Mouse (Mus musculus): ENCODE measurements around the gene 1700020N15Rik. TPM values are rescaled to one million over a fixed set of nuclear protein-coding genes. Genes with fewer than 3 reads are reported as not detected.
"Not testable (repeated sequence)": the region's sequence is repeated elsewhere in the genome, so short reads cannot be mapped to it uniquely, and the experiment has no call there.

Gene 1700020N15Rik
- not detected in 2 replicates for total RNA-seq (2017)

GRCm38 (mm10) chrX:69945000-69945399, at the start of gene 1700020N15Rik:
Gene 1700020N15Rik, plus strand, starts transcription at chrX:69945300.
- not testable (repeated sequence) for ATAC-seq (replicated peaks in 1 of 2; ENCODE audit: insufficient read depth in 1 of 2, low FRiP score in 2 of 2, low TSS enrichment in 1 of 2, low read depth in 1 of 2, poor library complexity in 2 of 2, severe bottlenecking in 2 of 2)

- ATAC-seq (replicated peaks in 1 of 2; ENCODE audit: insufficient read depth in 1 of 2, low FRiP score in 2 of 2, low TSS enrichment in 1 of 2, low read depth in 1 of 2, poor library complexity in 2 of 2, severe bottlenecking in 2 of 2), result no peak
Measured at GRCm38 (mm10) chrX:69976790-69977579, 31.9 kb downstream of the 1700020N15Rik start.

Data from hematopoietic stem cell, adult 5-6 weeks (primary cell).